Mouse (Mus musculus) heart, embryonic 11.5 days (tissue): ENCODE data around the gene Etaa1. TPM values are rescaled to one million over a fixed set of nuclear protein-coding genes. Genes with fewer than 3 reads are reported as not detected.
A peak's percentile ranks its signal among the peaks of the same experiment; 100 is the strongest.
"Not testable (repeated sequence)": the region's sequence is repeated elsewhere in the genome, so short reads cannot be mapped to it uniquely, and the experiment has no call there.

Experiments
- ATAC-seq: fragments of 200-750 bp; cut with Nextera tagmentation; replicated peaks from 2 replicates; pipeline ENCODE4 v1.8.0; 2017; ENCODE audit warnings: moderate library complexity; ENCODE audit not compliant: insufficient number of reproducible peaks, low FRiP score, low TSS enrichment
- H3K27ac ChIP-seq: fragments of 300-500 bp; sonication (generic); 2 replicates; pipeline ENCODE4 v1.5.1; 2014; ENCODE audit warnings: mild to moderate bottlenecking, low read depth, low read length
- H3K27me3 ChIP-seq: fragments of 300-500 bp; sonication (generic); 2 replicates; pipeline ENCODE4 v1.6.1; 2014; ENCODE audit warnings: mild to moderate bottlenecking, low read length, mixed read lengths; ENCODE audit not compliant: control insufficient read depth, insufficient read depth
- H3K36me3 ChIP-seq: fragments of 300-500 bp; sonication (generic); 2 replicates; pipeline ENCODE4 v1.6.1; 2014; ENCODE audit warnings: mild to moderate bottlenecking, low read length, moderate library complexity, mixed read lengths; ENCODE audit not compliant: control insufficient read depth, insufficient read depth
- H3K4me1 ChIP-seq: fragments of 300-500 bp; sonication (generic); 2 replicates; pipeline ENCODE4 v1.6.1; 2014; ENCODE audit warnings: low read length; ENCODE audit not compliant: control insufficient read depth, insufficient read depth
- H3K4me2 ChIP-seq: fragments of 300-500 bp; sonication (generic); 2 replicates; pipeline ENCODE4 v1.6.1; 2014; ENCODE audit warnings: mild to moderate bottlenecking, moderate library complexity
- H3K4me3 ChIP-seq: fragments of 300-500 bp; sonication (generic); 2 replicates; pipeline ENCODE4 v1.5.1; 2014; ENCODE audit warnings: low read depth, low read length
- H3K9ac ChIP-seq: fragments of 300-500 bp; sonication (generic); 2 replicates; pipeline ENCODE4 v1.6.1; 2014; ENCODE audit warnings: mild to moderate bottlenecking, low read depth, low read length, moderate library complexity
- H3K9me3 ChIP-seq: fragments of 300-500 bp; sonication (generic); replicated peaks from 2 replicates; pipeline ENCODE4 v1.6.1; 2016; ENCODE audit warnings: low read length; ENCODE audit not compliant: control insufficient read depth
- WGBS: fragments of 180-500 bp; shearing (Covaris S2); extraction: QIAGEN DNeasy Blood & Tissue Kit; methylation state at CpG from one replicate; pipeline ENCODE4 v1.1.7; 2014; ENCODE audit not compliant: insufficient replicate concordance; 5-methylcytosine and 5-hydroxymethylcytosine counted together
- polyA plus RNA-seq: library from polyadenylated mRNA; unstranded; fragments of >200 nt; fragmentation: Nextera tagmentation; extraction: Ambion mirVana; gene quantifications from 2 replicates; pipeline ENCODE4 v1.2.1, GENCODE M21; 2014

Etaa1 gene
- polyA plus RNA-seq, 1 experiment from 2014 or later: 11.0 TPM

- Histone ChIP-seq H3K27me3 (no peaks in the 10 kb centered on the region), H3K36me3 (peaks cover 6% of the 10 kb centered on the region; the same call in 1 of the 2 replicates), H3K9me3 (no peaks in the 10 kb centered on the region), H3K4me3 (no peak overlapping the region), H3K4me1 (no peaks in the 10 kb centered on the region), H3K9ac (no peak overlapping the region), H3K27ac (peak overlapping the region; percentile 36; the same call in 1 of the 2 replicates), H3K4me2 (no peak overlapping the region)
- whole genome bisulfite sequencing: 58% methylated on average over 1 of the region's 1 CpGs
- no peak; the same call in 1 of the 2 replicates for ATAC-seq
Measured at GRCm38 (mm10) chr11:17939168-17939567, 14.5 kb downstream of the Etaa1 start.

- Histone ChIP-seq H3K27me3 (no peaks in the 10 kb centered on the region), H3K27ac (no peak overlapping the region), H3K36me3 (peaks cover 6% of the 10 kb centered on the region; the same call in 1 of the 2 replicates), H3K9ac (no peak overlapping the region), H3K4me3 (no peak overlapping the region), H3K4me1 (no peaks in the 10 kb centered on the region), H3K4me2 (no peak overlapping the region), H3K9me3 (no peaks in the 10 kb centered on the region)
- no peak for ATAC-seq
Measured at GRCm38 (mm10) chr11:17937931-17938330, 15.7 kb downstream of the Etaa1 start.

- H3K4me2 ChIP-seq: no peak overlapping the region
- no peaks in the 10 kb centered on the region for H3K36me3 ChIP-seq
- H3K27ac ChIP-seq: no peak overlapping the region
- H3K4me1 ChIP-seq: no peaks in the 10 kb centered on the region
- no peaks in the 10 kb centered on the region for H3K9me3 ChIP-seq
- no peak overlapping the region for H3K4me3 ChIP-seq
- WGBS: 66% methylated on average over 4 of the region's 4 CpGs
- H3K27me3 ChIP-seq: no peaks in the 10 kb centered on the region
- ATAC-seq: no peak
- H3K9ac ChIP-seq: no peak overlapping the region
Measured at GRCm38 (mm10) chr11:17917905-17918304, 35.8 kb downstream of the Etaa1 start.

- no peak overlapping the region for H3K9ac ChIP-seq
- H3K36me3 ChIP-seq: no peaks in the 10 kb centered on the region
- ATAC-seq: no peak
- H3K27me3 ChIP-seq: no peaks in the 10 kb centered on the region
- H3K4me3 ChIP-seq: no peak overlapping the region
- 82% methylated on average over 5 of the region's 5 CpGs for WGBS
- H3K4me2 ChIP-seq: no peak overlapping the region
- no peaks in the 10 kb centered on the region for H3K4me1 ChIP-seq
- H3K9me3 ChIP-seq: no peaks in the 10 kb centered on the region
- no peak overlapping the region for H3K27ac ChIP-seq
Measured at GRCm38 (mm10) chr11:17917101-17917500, 36.6 kb downstream of the Etaa1 start.

- no peak for ATAC-seq
Measured at GRCm38 (mm10) chr11:17916486-17916885, 37.2 kb downstream of the Etaa1 start.

GRCm38 (mm10) chr11:17900996-17901395, 52.7 kb downstream of the Etaa1 start:
- H3K4me3 ChIP-seq, H3K27ac ChIP-seq, H3K4me1 ChIP-seq, H3K4me2 ChIP-seq, H3K27me3 ChIP-seq, H3K9me3 ChIP-seq, H3K9ac ChIP-seq, H3K36me3 ChIP-seq, ATAC-seq: not testable (repeated sequence)
- WGBS: 82% methylated on average over 4 of the region's 4 CpGs

More at GRCm38 (mm10) chr11:17916486-17916885, 37.2 kb downstream of the Etaa1 start:
- Histone ChIP-seq H3K27me3 (no peaks in the 10 kb centered on the region), H3K4me2 (no peak overlapping the region), H3K27ac (no peak overlapping the region), H3K9me3 (no peaks in the 10 kb centered on the region), H3K36me3 (no peaks in the 10 kb centered on the region), H3K9ac (no peak overlapping the region), H3K4me1 (no peaks in the 10 kb centered on the region), H3K4me3 (no peak overlapping the region)
- WGBS: 86% methylated on average over 1 of the region's 1 CpGs
